Mouse (Mus musculus) bone marrow macrophage, adult 2 months (primary cell): ENCODE measurements around the gene Tia1.

Experiments
- CTCF ChIP-seq: IDR thresholded peaks from 2 replicates; pipeline ENCODE4 v1.5.1; 2012; ENCODE audit warnings: low read depth, mild to moderate bottlenecking, low read length, moderate library complexity
- POLR2A ChIP-seq: IDR thresholded peaks from 2 replicates; pipeline ENCODE4 v1.6.1; 2012; ENCODE audit warnings: mild to moderate bottlenecking, low read depth, low read length, borderline replicate concordance

DNA sequence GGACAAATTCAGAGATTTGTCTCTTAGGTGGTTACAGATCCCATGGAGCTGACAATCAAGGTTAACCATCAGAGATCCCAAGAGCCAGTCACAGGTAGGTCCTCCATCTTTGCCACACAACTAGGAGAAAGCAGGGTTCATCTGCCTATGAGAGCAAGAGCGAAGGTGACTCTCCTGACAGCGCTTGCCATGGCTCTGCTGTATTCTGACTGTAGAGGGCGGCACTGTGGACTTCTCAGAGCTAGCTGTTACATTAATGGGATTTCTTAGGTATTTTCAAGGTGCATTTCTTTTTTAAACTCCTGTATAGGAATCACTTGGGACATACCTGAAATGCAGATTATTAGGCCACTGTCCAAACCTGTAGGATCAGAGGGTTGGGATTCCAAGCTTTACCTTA lies 49.1 kb upstream of the Tia1 start:
- TF ChIP-seq POLR2A, result no peak
- TF ChIP-seq CTCF, result no peak
